Mouse (Mus musculus) subcutaneous adipose tissue, adult 2 months (tissue): ENCODE data around the gene Myo6. TPM values are rescaled to one million over a fixed set of nuclear protein-coding genes. Genes with fewer than 3 reads are reported as not detected.

Experiments used
- polyA plus RNA-seq: library from polyadenylated mRNA; depleted of rRNA; stranded (reverse); fragments of >200 nt; gene quantifications from 2 replicates; pipeline ENCODE4 v1.2.3, GENCODE M21; 2012; ENCODE audit warnings: low replicate concordance; rRNA removed

The Myo6 gene
- 11.7 and 21.2 TPM in 2 replicates for polyA plus RNA-seq

DNA sequence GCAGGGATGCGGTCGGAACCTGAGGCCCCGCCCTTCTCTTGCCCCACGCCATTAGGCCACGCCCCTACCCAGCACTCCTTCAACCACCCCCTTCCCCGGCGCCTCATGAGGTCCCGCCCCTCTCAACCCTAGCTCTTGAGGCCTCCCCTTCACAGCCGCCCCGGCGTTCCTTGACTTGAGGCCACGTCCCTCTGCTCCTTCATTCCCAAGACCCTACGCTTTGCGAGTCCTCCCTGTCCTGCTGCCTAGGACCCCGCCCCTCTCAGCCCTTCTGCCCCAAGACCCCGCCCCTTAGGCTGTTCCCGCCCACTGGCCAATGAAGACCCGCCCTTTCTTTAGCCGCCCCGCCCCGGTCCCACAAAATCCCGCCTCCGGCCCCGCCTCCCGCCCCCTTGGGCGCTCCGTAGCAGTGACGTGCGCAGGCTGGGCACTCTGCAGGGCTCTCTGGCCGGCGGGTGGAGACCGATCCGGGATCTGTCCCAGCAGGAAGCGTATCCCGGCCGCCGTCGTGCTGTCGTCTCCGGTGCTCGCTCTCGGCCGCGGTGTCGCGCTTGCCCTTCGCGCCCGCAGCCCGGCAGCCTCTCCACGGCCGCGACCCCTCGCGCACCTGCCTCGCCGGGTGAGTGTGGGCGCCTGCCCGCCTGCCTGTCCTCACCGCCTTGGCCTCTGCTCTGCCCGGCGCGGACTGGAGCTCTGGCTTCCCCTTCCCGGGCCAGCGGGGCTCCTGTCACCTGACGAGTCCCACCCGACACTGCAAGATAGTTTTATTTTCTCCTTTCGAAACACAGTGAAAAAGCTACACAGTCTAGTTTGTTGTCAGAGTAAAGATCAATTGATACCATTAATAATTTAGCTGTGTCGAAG is at the start of gene Myo6:
Myo6 (plus strand) TSS at position 421 of the 864 bp plus-strand sequence.

Other genes starting within 250 kb of the Myo6 start
- gene Filip1, start 152.2 kb upstream of the Myo6 start, polyA plus RNA-seq, result 8.4 and 17.1 TPM in 2 replicates
- gene Senp6, start 98.1 kb upstream of the Myo6 start, polyA plus RNA-seq, result 11.6 and 22.2 TPM in 2 replicates